Mouse (Mus musculus) gastrocnemius, adult 2 months (tissue): ENCODE results near the gene Vmn2r32. TPM values are rescaled to one million over a fixed set of nuclear protein-coding genes. Genes with fewer than 3 reads are reported as not detected.
"Not testable (repeated sequence)": the region's sequence is repeated elsewhere in the genome, so short reads cannot be mapped to it uniquely, and the experiment has no call there.

Experiments
- DNase-seq: peaks from one replicate; pipeline ENCODE4 v3.0.0; 2022
- H3K27ac ChIP-seq: fragments of 200-600 bp; 2 replicates; pipeline ENCODE4 v1.8.1; 2022; ENCODE audit warnings: mild to moderate bottlenecking
- H3K4me3 ChIP-seq: fragments of 200-600 bp; 2 replicates; pipeline ENCODE4 v1.8.1; 2022; ENCODE audit warnings: mild to moderate bottlenecking, moderate library complexity
- intact Hi-C: fragments of 180-260 bp; cut with DNase I; formaldehyde crosslinking; loops from one replicate; pipeline ENCODE4 v1.15.1; 2025
- long read RNA-seq, 2 experiments: library from polyadenylated mRNA; stranded (forward); transcript quantifications; one replicate each; pipeline ENCODE4 v2.0.0; 2021
- total RNA-seq, 2 experiments: library from RNA; stranded (reverse); gene quantifications; 2 replicates each; pipeline ENCODE4 v1.2.3; 2021

The Vmn2r32 gene
- total RNA-seq, result not detected
- long read RNA-seq, experiment 1, result 0 reads
- long read RNA-seq, experiment 2, result 0 reads

GRCm38 (mm10) chr7:7479918-7480317 lies at the start of gene Vmn2r32:
Gene Vmn2r32 (minus strand): TSS chr7:7480018.
- H3K4me3 ChIP-seq, intact Hi-C loops, H3K27ac ChIP-seq, DNase-seq: not testable (repeated sequence)

Other genes starting within 250 kb of the Vmn2r32 start
- gene Vmn2r29, start 232.7 kb downstream of the Vmn2r32 start, total RNA-seq, result under 1 TPM in 1 of 2 experiments, not detected in 1; 0.08 TPM
- gene Gm45844, start 201.7 kb downstream of the Vmn2r32 start, total RNA-seq, result 1 to 10 TPM; 1.7 to 4.1 TPM
- 10 to 100 TPM; 29.9 to 37.1 TPM for gene Clcn4, start 179.2 kb downstream of the Vmn2r32 start, total RNA-seq
- gene Vmn2r30, start 142.4 kb downstream of the Vmn2r32 start, total RNA-seq, result under 1 TPM in 1 of 2 experiments, not detected in 1; 0.05 TPM
- gene Gm45783, start 105.4 kb downstream of the Vmn2r32 start, total RNA-seq, result not detected
- gene Vmn2r31, start 80.3 kb downstream of the Vmn2r32 start, total RNA-seq, result not detected
- gene Vmn2r33, start 86.8 kb upstream of the Vmn2r32 start, total RNA-seq, result not detected
- not detected for gene Vmn2r34, start 209.5 kb upstream of the Vmn2r32 start, total RNA-seq